Mouse (Mus musculus) embryo, embryonic 10.5 days (tissue): Measurements from ENCODE around the gene Acaca.

Experiments used
- DNase-seq: peaks from one replicate; pipeline ENCODE4 v3.0.0-alpha.2; 2015; ENCODE audit warnings: low spot score

Acaca gene

GRCm38 (mm10) chr11:84243562-84243961, 114.1 kb downstream of the Acaca start:
- DNase-seq: peak; percentile 80

GRCm38 (mm10) chr11:84247370-84247769, 117.9 kb downstream of the Acaca start:
- no peak for DNase-seq

- no peak for DNase-seq
These were observed 121.7 kb downstream of the Acaca start for GRCm38 (mm10) chr11:84251170-84251569.

GRCm38 (mm10) chr11:84252425-84252824, 123.0 kb downstream of the Acaca start:
- no peak for DNase-seq

GRCm38 (mm10) chr11:84255879-84256278, 126.4 kb downstream of the Acaca start:
- DNase-seq: no peak

- DNase-seq: no peak
These were observed 128.7 kb downstream of the Acaca start for GRCm38 (mm10) chr11:84258053-84258710.

- DNase-seq: peak; percentile 63
These were observed 135.0 kb downstream of the Acaca start for GRCm38 (mm10) chr11:84264490-84264889.

GRCm38 (mm10) chr11:84268068-84268467, 138.6 kb downstream of the Acaca start:
- DNase-seq: no peak

- DNase-seq: no peak
These were observed 141.0 kb downstream of the Acaca start for GRCm38 (mm10) chr11:84270511-84270910.

- peak; percentile 40 for DNase-seq
These were observed 142.5 kb downstream of the Acaca start for GRCm38 (mm10) chr11:84271948-84272347.

- DNase-seq: peak; percentile 36
These were observed 143.1 kb downstream of the Acaca start for GRCm38 (mm10) chr11:84272574-84272973.

GRCm38 (mm10) chr11:84276979-84277378, 147.5 kb downstream of the Acaca start:
- DNase-seq: peak; percentile 73

GRCm38 (mm10) chr11:84281280-84281679, 151.8 kb downstream of the Acaca start:
- DNase-seq: no peak

GRCm38 (mm10) chr11:84282944-84283703, 153.7 kb downstream of the Acaca start:
- no peak for DNase-seq

- no peak for DNase-seq
These were observed 161.3 kb downstream of the Acaca start for GRCm38 (mm10) chr11:84290781-84291180.

GRCm38 (mm10) chr11:84292532-84292931, 163.1 kb downstream of the Acaca start:
- no peak for DNase-seq

- no peak for DNase-seq
These were observed 163.8 kb downstream of the Acaca start for GRCm38 (mm10) chr11:84293288-84293687.

GRCm38 (mm10) chr11:84296337-84296736, 166.9 kb downstream of the Acaca start:
- DNase-seq: no peak

- DNase-seq: no peak
These were observed 176.0 kb downstream of the Acaca start for GRCm38 (mm10) chr11:84305474-84305873.

GRCm38 (mm10) chr11:84306158-84306742, 176.8 kb downstream of the Acaca start:
- DNase-seq: no peak

- DNase-seq: no peak
These were observed 194.7 kb downstream of the Acaca start for GRCm38 (mm10) chr11:84324032-84324752.

- no peak for DNase-seq
These were observed 197.6 kb downstream of the Acaca start for GRCm38 (mm10) chr11:84327086-84327485.
